Mouse (Mus musculus) skeletal muscle tissue, adult 2 months (tissue): Measurements from ENCODE around the gene 4930539E08Rik.

Experiments used
- DNase-seq: peaks from one replicate; pipeline ENCODE4 v3.0.0-alpha.2; 2012; ENCODE audit warnings: low read depth, low spot score

4930539E08Rik gene

GRCm38 (mm10) chr17:28896095-28896780, 18.9 kb downstream of the 4930539E08Rik start:
- no peak for DNase-seq

GRCm38 (mm10) chr17:28895217-28895875, 19.8 kb downstream of the 4930539E08Rik start:
- DNase-seq = no peak

- peak; percentile 36 for DNase-seq
Measured at GRCm38 (mm10) chr17:28894050-28894767, 20.9 kb downstream of the 4930539E08Rik start.

- DNase-seq = no peak
Measured at GRCm38 (mm10) chr17:28886266-28886665, 28.9 kb downstream of the 4930539E08Rik start.

- DNase-seq = no peak
Measured at GRCm38 (mm10) chr17:28885231-28885630, 29.9 kb downstream of the 4930539E08Rik start.

GRCm38 (mm10) chr17:28883941-28884516, 31.1 kb downstream of the 4930539E08Rik start:
- DNase-seq = no peak

GRCm38 (mm10) chr17:28882810-28883209, 32.3 kb downstream of the 4930539E08Rik start:
- DNase-seq = no peak

- no peak for DNase-seq
Measured at GRCm38 (mm10) chr17:28882316-28882715, 32.8 kb downstream of the 4930539E08Rik start.

GRCm38 (mm10) chr17:28879931-28880391, 35.2 kb downstream of the 4930539E08Rik start:
- peak; percentile 45 for DNase-seq

GRCm38 (mm10) chr17:28876821-28877220, 38.3 kb downstream of the 4930539E08Rik start:
- no peak for DNase-seq

- no peak for DNase-seq
Measured at GRCm38 (mm10) chr17:28876331-28876730, 38.8 kb downstream of the 4930539E08Rik start.

- peak; percentile 83 for DNase-seq
Measured at GRCm38 (mm10) chr17:28875316-28875715, 39.8 kb downstream of the 4930539E08Rik start.

GRCm38 (mm10) chr17:28874825-28875224, 40.3 kb downstream of the 4930539E08Rik start:
- peak; percentile 92 for DNase-seq

- DNase-seq = no peak
Measured at GRCm38 (mm10) chr17:28874216-28874615, 40.9 kb downstream of the 4930539E08Rik start.

GRCm38 (mm10) chr17:28872322-28872721, 42.8 kb downstream of the 4930539E08Rik start:
- no peak for DNase-seq

GRCm38 (mm10) chr17:28871831-28872230, 43.3 kb downstream of the 4930539E08Rik start:
- no peak for DNase-seq

GRCm38 (mm10) chr17:28870435-28870834, 44.7 kb downstream of the 4930539E08Rik start:
- no peak for DNase-seq

- no peak for DNase-seq
Measured at GRCm38 (mm10) chr17:28869412-28870110, 45.6 kb downstream of the 4930539E08Rik start.

GRCm38 (mm10) chr17:28867381-28867780, 47.7 kb downstream of the 4930539E08Rik start:
- no peak for DNase-seq

GRCm38 (mm10) chr17:28866921-28867320, 48.2 kb downstream of the 4930539E08Rik start:
- DNase-seq = no peak

GRCm38 (mm10) chr17:28864464-28864863, 50.7 kb downstream of the 4930539E08Rik start:
- no peak for DNase-seq
